Mouse (Mus musculus): Measurements from ENCODE around the gene Scarf1. TPM values are rescaled to one million over a fixed set of nuclear protein-coding genes. Genes with fewer than 3 reads are reported as not detected.
A peak's percentile ranks its signal among the peaks of the same experiment; 100 is the strongest.

Gene Scarf1
- polyA plus RNA-seq, 1 experiment from 2014 or later: 13.8 TPM

GRCm38 (mm10) chr11:75530845-75531373 is 17.6 kb downstream of the Scarf1 start:
- H3K27me3 ChIP-seq (replicated peaks): peaks cover 10% of the 10 kb centered on the region; the same call in 1 of the 2 replicates
- peak overlapping the region; percentile 97 for H3K4me2 ChIP-seq
- no peaks in the 10 kb centered on the region for H3K9me3 ChIP-seq (replicated peaks)
- H3K36me3 ChIP-seq: peaks cover 6% of the 10 kb centered on the region; the same call in 1 of the 2 replicates
- peaks cover 26% of the 10 kb centered on the region for H3K4me1 ChIP-seq (replicated peaks)
- H3K27ac ChIP-seq (ENCODE audit: poor library complexity, severe bottlenecking): peak overlapping the region; percentile 72
- ATAC-seq (ENCODE audit: insufficient number of reproducible peaks, low FRiP score): peak; percentile 19
- peak overlapping the region; percentile 69 for H3K4me3 ChIP-seq
- 0% methylated on average over 31 of the region's 31 CpGs for WGBS
- H3K9ac ChIP-seq: peak overlapping the region; percentile 83

- H3K27ac ChIP-seq (ENCODE audit: poor library complexity, severe bottlenecking): peak within 1 kb of the TSS; percentile 72
- peak within 1 kb of the TSS; percentile 83 for H3K9ac ChIP-seq
- H3K27me3 ChIP-seq (replicated peaks): peaks cover 14% of the 10 kb centered on the region; the same call in 1 of the 2 replicates
- peak within 1 kb of the TSS; percentile 97 for H3K4me2 ChIP-seq
- H3K4me1 ChIP-seq (replicated peaks): peaks cover 26% of the 10 kb centered on the region
- 1% methylated on average over 59 of the region's 62 CpGs for WGBS
- no peaks in the 10 kb centered on the region for H3K9me3 ChIP-seq (replicated peaks)
- 0 out of 2 replicates have a peak, but pooled peaks cover 3% of the 10 kb centered on the region for H3K36me3 ChIP-seq
- peak within 1 kb of the TSS; percentile 69 for H3K4me3 ChIP-seq
- ATAC-seq (ENCODE audit: insufficient number of reproducible peaks, low FRiP score): peak; percentile 89
These were observed 18.3 kb downstream of the Scarf1 start, which contains the start of gene Slc43a2 for GRCm38 (mm10) chr11:75531469-75532242. TSS of gene Slc43a2 (plus strand) at chr11:75531694.

GRCm38 (mm10) chr11:75532340-75533277 is 19.3 kb downstream of the Scarf1 start:
- WGBS: 14% methylated on average over 38 of the region's 38 CpGs
- Histone ChIP-seq H3K27ac (ENCODE audit: poor library complexity, severe bottlenecking) (no peak overlapping the region), H3K4me1 (replicated peaks) (peaks cover 34% of the 10 kb centered on the region), H3K4me2 (peak overlapping the region; percentile 97), H3K27me3 (replicated peaks) (peaks cover 15% of the 10 kb centered on the region; the same call in 1 of the 2 replicates), H3K4me3 (peak overlapping the region; percentile 69), H3K9me3 (replicated peaks) (no peaks in the 10 kb centered on the region), H3K9ac (peak overlapping the region; percentile 77), H3K36me3 (no peaks in the 10 kb centered on the region)
- no peak for ATAC-seq (ENCODE audit: insufficient number of reproducible peaks, low FRiP score)

GRCm38 (mm10) chr11:75533314-75534015 is 20.1 kb downstream of the Scarf1 start:
- Histone ChIP-seq H3K9me3 (replicated peaks) (no peaks in the 10 kb centered on the region), H3K27me3 (replicated peaks) (peaks cover 15% of the 10 kb centered on the region; the same call in 1 of the 2 replicates), H3K4me3 (peak overlapping the region; percentile 7; the same call in 1 of the 2 replicates), H3K36me3 (no peaks in the 10 kb centered on the region), H3K9ac (no peak overlapping the region), H3K4me1 (replicated peaks) (peaks cover 43% of the 10 kb centered on the region), H3K4me2 (peak overlapping the region; percentile 97), H3K27ac (ENCODE audit: poor library complexity, severe bottlenecking) (no peak overlapping the region)
- no peak for ATAC-seq (ENCODE audit: insufficient number of reproducible peaks, low FRiP score)
- WGBS: 68% methylated on average over 6 of the region's 6 CpGs

- H3K9me3 ChIP-seq (replicated peaks): no peaks in the 10 kb centered on the region
- H3K27me3 ChIP-seq (replicated peaks): peaks cover 14% of the 10 kb centered on the region; the same call in 1 of the 2 replicates
- H3K4me2 ChIP-seq: peak overlapping the region; percentile 22
- H3K36me3 ChIP-seq: no peaks in the 10 kb centered on the region
- 43% methylated on average over 4 of the region's 4 CpGs for WGBS
- H3K9ac ChIP-seq: no peak overlapping the region
- H3K4me3 ChIP-seq: no peak overlapping the region
- no peak overlapping the region for H3K27ac ChIP-seq (ENCODE audit: poor library complexity, severe bottlenecking)
- peaks cover 47% of the 10 kb centered on the region for H3K4me1 ChIP-seq (replicated peaks)
- ATAC-seq (ENCODE audit: insufficient number of reproducible peaks, low FRiP score): no peak
These were observed 21.1 kb downstream of the Scarf1 start for GRCm38 (mm10) chr11:75534286-75535033.

GRCm38 (mm10) chr11:75535106-75535795 is 21.9 kb downstream of the Scarf1 start:
- H3K27ac ChIP-seq (ENCODE audit: poor library complexity, severe bottlenecking): no peak overlapping the region
- WGBS: 25% methylated on average over 13 of the region's 13 CpGs
- no peak for ATAC-seq (ENCODE audit: insufficient number of reproducible peaks, low FRiP score)
- H3K9ac ChIP-seq: no peak overlapping the region
- peaks cover 11% of the 10 kb centered on the region; the same call in 1 of the 2 replicates for H3K27me3 ChIP-seq (replicated peaks)
- H3K4me2 ChIP-seq: peak overlapping the region; percentile 22
- H3K36me3 ChIP-seq: no peaks in the 10 kb centered on the region
- H3K9me3 ChIP-seq (replicated peaks): no peaks in the 10 kb centered on the region
- H3K4me1 ChIP-seq (replicated peaks): peaks cover 48% of the 10 kb centered on the region
- no peak overlapping the region for H3K4me3 ChIP-seq

- peaks cover 59% of the 10 kb centered on the region for H3K4me1 ChIP-seq (replicated peaks)
- ATAC-seq (ENCODE audit: insufficient number of reproducible peaks, low FRiP score): no peak
- WGBS: 84% methylated on average over 12 of the region's 12 CpGs
- H3K9ac ChIP-seq: no peak overlapping the region
- no peaks in the 10 kb centered on the region for H3K9me3 ChIP-seq (replicated peaks)
- peaks cover 11% of the 10 kb centered on the region; the same call in 1 of the 2 replicates for H3K27me3 ChIP-seq (replicated peaks)
- no peak overlapping the region for H3K4me3 ChIP-seq
- no peak overlapping the region for H3K4me2 ChIP-seq
- no peaks in the 10 kb centered on the region for H3K36me3 ChIP-seq
- no peak overlapping the region for H3K27ac ChIP-seq (ENCODE audit: poor library complexity, severe bottlenecking)
These were observed 23.1 kb downstream of the Scarf1 start for GRCm38 (mm10) chr11:75536255-75537024.

- Histone ChIP-seq H3K27me3 (replicated peaks) (peaks cover 11% of the 10 kb centered on the region; the same call in 1 of the 2 replicates), H3K27ac (ENCODE audit: poor library complexity, severe bottlenecking) (no peak overlapping the region), H3K4me2 (no peak overlapping the region), H3K4me1 (replicated peaks) (peaks cover 61% of the 10 kb centered on the region), H3K36me3 (no peaks in the 10 kb centered on the region), H3K9ac (no peak overlapping the region), H3K4me3 (no peak overlapping the region), H3K9me3 (replicated peaks) (no peaks in the 10 kb centered on the region)
- no peak for ATAC-seq (ENCODE audit: insufficient number of reproducible peaks, low FRiP score)
- 75% methylated on average over 8 of the region's 8 CpGs for WGBS
These were observed 23.7 kb downstream of the Scarf1 start for GRCm38 (mm10) chr11:75537025-75537414.

Data from heart, embryonic 12.5 days (tissue).